Mouse (Mus musculus) spleen, adult 2 months (tissue): ENCODE measurements around the gene Olfr286.

Experiments used
- CTCF ChIP-seq: fragments of 200-500 bp; IDR thresholded peaks from 2 replicates; pipeline ENCODE4 v1.5.1; 2011; ENCODE audit warnings: mild to moderate bottlenecking, inconsistent platforms; ENCODE audit not compliant: insufficient read depth, insufficient read length, insufficient replicate concordance; ENCODE audit errors: extremely low read depth
- POLR2A ChIP-seq: fragments of 200-500 bp; IDR thresholded peaks from 2 replicates; pipeline ENCODE4 v1.6.1; 2011; ENCODE audit warnings: low read depth, low read length, inconsistent platforms

- TF ChIP-seq POLR2A = no peak
- no peak for TF ChIP-seq CTCF
These were observed 8.2 kb downstream of the Olfr286 start for GRCm38 (mm10) chr15:98226096-98226495.
